Mouse (Mus musculus) cerebellum, postnatal 10 days (tissue): Measurements from ENCODE around the gene Mptx2.
A peak's percentile ranks its signal among the peaks of the same experiment; 100 is the strongest.
"Not testable (repeated sequence)": the region's sequence is repeated elsewhere in the genome, so short reads cannot be mapped to it uniquely, and the experiment has no call there.

Experiments
- DNase-seq, 2 experiments: peaks; one replicate each; pipeline ENCODE4 v3.0.0; 2021; ENCODE audit warnings: mixed read lengths in 2 of 2

Gene Mptx2

GRCm38 (mm10) chr1:173277677-173278076 is at the start of gene Mptx2:
TSS of gene Mptx2 (minus strand) at chr1:173277777.
- no peak for DNase-seq

GRCm38 (mm10) chr1:173326552-173326951 is 49.0 kb upstream of the Mptx2 start:
- DNase-seq = no peak

DNA sequence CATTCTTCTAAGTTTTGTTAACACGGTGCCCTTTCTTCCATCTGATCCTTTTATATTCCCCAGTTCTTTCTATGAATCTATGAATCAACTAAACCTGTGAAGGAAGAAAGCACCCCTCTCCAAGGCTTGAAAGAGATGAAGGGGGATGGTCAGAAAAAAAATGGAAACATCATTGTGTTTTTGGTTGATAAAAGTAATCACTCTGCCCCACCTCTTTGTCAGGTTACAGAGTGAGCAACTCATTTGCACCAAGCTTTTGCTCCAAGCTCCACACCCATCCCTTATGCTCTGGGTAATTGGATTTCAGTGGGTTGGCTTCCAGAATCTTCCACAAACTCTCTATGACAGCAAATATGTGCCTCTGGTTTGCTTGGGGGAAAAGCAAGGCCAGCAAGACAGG is 47.8 kb upstream of the Mptx2 start:
- peak in 1 of 2 experiments; percentile 16 for DNase-seq

GRCm38 (mm10) chr1:173324961-173325360 is 47.4 kb upstream of the Mptx2 start:
- peak; percentile 38 to 58 for DNase-seq

- peak; percentile 80 to 88 for DNase-seq
These were observed 46.4 kb upstream of the Mptx2 start for GRCm38 (mm10) chr1:173323839-173324585.

GRCm38 (mm10) chr1:173322249-173322627 is 44.7 kb upstream of the Mptx2 start:
- DNase-seq = no peak

- no peak for DNase-seq
These were observed 44.1 kb upstream of the Mptx2 start for GRCm38 (mm10) chr1:173321593-173322248.

GRCm38 (mm10) chr1:173317925-173318477 is 40.4 kb upstream of the Mptx2 start:
- no peak for DNase-seq

- no peak for DNase-seq
These were observed 38.1 kb upstream of the Mptx2 start for GRCm38 (mm10) chr1:173315725-173316124.

- not testable (repeated sequence) for DNase-seq
These were observed 36.0 kb upstream of the Mptx2 start for GRCm38 (mm10) chr1:173313535-173314050.

- not testable (repeated sequence) for DNase-seq
These were observed 25.2 kb upstream of the Mptx2 start for GRCm38 (mm10) chr1:173302795-173303194.

DNA sequence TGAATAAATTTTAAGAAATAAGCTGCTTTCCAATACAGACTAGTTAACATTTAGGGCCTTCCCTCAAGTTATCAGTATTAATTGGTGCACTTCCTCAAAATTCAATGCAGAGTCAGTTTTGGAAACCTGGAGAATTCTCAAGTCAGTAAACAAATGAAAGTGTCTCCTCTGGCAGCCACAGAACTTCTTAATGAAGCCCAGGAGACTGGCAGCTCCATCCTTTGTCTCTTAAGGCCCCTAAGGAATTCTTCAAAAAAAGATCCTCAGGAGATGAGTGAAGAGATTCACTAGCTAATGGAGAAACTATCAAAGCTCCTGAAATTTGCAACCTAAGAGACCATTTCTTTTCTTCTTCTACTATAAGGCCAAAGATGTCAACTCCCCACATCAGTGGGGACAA is 11.9 kb downstream of the Mptx2 start, which contains the start of gene Olfr418:
Olfr418 (plus strand) TSS at position 301 of the 400 bp plus-strand sequence.
- DNase-seq = no peak

DNA sequence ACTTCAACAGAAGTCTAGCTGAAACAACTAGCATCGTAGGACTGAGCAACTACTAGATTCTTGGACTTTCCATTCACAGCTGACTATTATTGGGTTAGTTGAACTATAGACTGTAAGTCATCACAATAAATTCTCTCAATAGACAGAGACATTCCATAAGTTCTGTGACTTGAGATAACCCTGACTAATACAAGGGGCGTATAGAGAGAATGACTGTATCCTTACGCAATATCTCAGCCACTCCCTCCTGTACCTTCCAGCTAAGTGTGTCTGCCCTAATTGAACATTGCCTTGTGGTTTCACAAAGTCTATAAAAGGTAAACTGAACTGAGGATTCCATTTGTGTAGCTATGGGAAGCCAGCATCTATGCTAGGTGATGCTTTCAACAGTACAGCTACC is 27.7 kb downstream of the Mptx2 start:
- no peak for DNase-seq

GRCm38 (mm10) chr1:173237004-173237403 is 40.6 kb downstream of the Mptx2 start:
- not testable (repeated sequence) for DNase-seq

DNA sequence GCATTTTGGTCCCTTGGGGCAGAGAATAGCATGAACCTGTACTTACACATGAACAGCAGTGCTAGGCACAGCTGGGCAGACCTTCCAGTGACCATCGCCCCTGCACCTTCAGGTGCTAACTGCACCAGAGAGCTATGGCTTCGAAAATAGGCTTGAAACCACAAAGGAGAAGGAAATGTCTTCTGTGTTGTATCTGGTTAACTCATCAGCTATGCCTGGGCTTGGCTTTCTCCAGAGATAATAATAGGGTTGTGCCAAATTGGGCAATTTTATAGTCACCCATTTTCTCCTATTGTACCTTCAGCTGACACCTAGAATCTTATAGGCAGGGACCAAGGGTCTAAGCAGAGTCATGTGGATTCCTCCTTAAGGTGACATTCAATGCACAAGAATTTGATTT is 50.5 kb downstream of the Mptx2 start, which contains the start of gene Fcer1a:
Fcer1a (minus strand) TSS at position 134 of the 400 bp plus-strand sequence.
- DNase-seq = no peak
